Mouse (Mus musculus): ENCODE measurements around the gene Magoh.

GRCm38 (mm10) chr4:107886371-107886770 is 6.8 kb downstream of the Magoh start:
- no peak for TF ChIP-seq CTCF (IDR thresholded peaks at IDR 0.05; ENCODE audit: low read depth, low read length)
- no peak for TF ChIP-seq POLR2A (IDR thresholded peaks at IDR 0.05; ENCODE audit: extremely low read depth, insufficient read depth, low read length)

Measured in liver, adult 2 months (tissue).